8 mouse cellular contexts compared by ENCODE assay signal in the genomic region with DNA sequence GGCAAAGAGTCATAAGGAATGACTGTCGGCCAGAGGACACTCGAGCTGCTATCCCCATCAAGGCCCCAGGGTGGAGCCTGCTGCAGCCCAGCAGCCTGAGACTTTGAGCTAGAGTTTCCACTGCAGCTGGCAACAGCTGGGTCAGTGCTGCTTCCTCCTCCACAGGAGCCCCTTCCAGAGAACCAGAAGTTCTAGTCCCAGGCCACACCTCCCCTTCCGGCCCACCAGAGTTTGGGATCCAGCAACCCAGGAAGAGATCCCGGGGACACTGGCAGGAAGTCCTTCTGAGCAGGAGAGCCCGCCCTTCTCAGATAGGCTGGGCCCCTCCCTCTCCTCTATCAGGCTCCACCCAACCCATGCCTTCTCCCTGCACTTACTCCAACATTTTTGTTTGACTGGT. TPM values are rescaled to one million over a fixed set of nuclear protein-coding genes. Genes with fewer than 3 reads are reported as not detected.
A peak's percentile ranks its signal among the peaks of the same experiment; 100 is the strongest.
DNase-seq lines count a peak whose midpoint lies in the region; ATAC-seq and TF ChIP-seq lines count a peak whose summit lies in the region.

No protein-coding gene starts in this region.

- peak overlapping the region; percentile 66 for H3K4me3 ChIP-seq in G1E (ENCODE audit: low read depth, low read length)
- peak overlapping the region; percentile 58 for H3K4me3 ChIP-seq in liver, embryonic 15.5 days (replicated peaks)

- no peaks in the 10 kb centered on the region for H3K27me3 ChIP-seq in G1E (ENCODE audit: insufficient read depth, low read length)
- no peaks in the 10 kb centered on the region for H3K27me3 ChIP-seq in liver, embryonic 15.5 days

- ATAC-seq in G1E (ENCODE audit: extremely low read depth, insufficient number of reproducible peaks, low FRiP score, poor library complexity, severe bottlenecking) = peak; percentile 97
- peak; percentile 97 for ATAC-seq in liver, embryonic 15.5 days (ENCODE audit: insufficient read depth)

- no peaks in the 10 kb centered on the region for H3K9me3 ChIP-seq in G1E (replicated peaks)
- H3K9me3 ChIP-seq in liver, embryonic 15.5 days (replicated peaks) = no peaks in the 10 kb centered on the region

- H3K4me1 ChIP-seq in G1E (ENCODE audit: insufficient read depth, low read depth, low read length) = peaks cover 20% of the 10 kb centered on the region
- H3K4me1 ChIP-seq in liver, embryonic 15.5 days (replicated peaks) = peaks cover 25% of the 10 kb centered on the region

- H3K27ac ChIP-seq in liver, embryonic 15.5 days (replicated peaks) = peak overlapping the region; percentile 76

- H3K4me2 ChIP-seq in liver, embryonic 15.5 days = peak overlapping the region; percentile 76

- peak overlapping the region; percentile 56 for H3K9ac ChIP-seq in liver, embryonic 15.5 days

- DNase-seq in G1E (ENCODE audit: low spot score) = peak; percentile 84
- peak; percentile 88 to 90 for DNase-seq in adrenal gland, postnatal 36 days
- DNase-seq in forelimb bud, embryonic 11.5 days (ENCODE audit: low read depth, low spot score) = peak; percentile 78
- DNase-seq in hindlimb bud, embryonic 11.5 days (ENCODE audit: extremely low spot score, low read depth, low spot score) = peak; percentile 16
- peak; percentile 85 for DNase-seq in ovary, adult 18-20 months (ENCODE audit: low spot score)
- DNase-seq in urinary bladder, postnatal 25 days (ENCODE audit: low spot score) = peak; percentile 61
- no peak for DNase-seq in left cerebral cortex, adult 9 months (ENCODE audit: low spot score in 2 of 2)

- H3K36me3 ChIP-seq in G1E (replicated peaks) = peaks cover 24% of the 10 kb centered on the region
- 0 out of 2 replicates have a peak, but pooled peaks cover 4% of the 10 kb centered on the region for H3K36me3 ChIP-seq in liver, embryonic 15.5 days (replicated peaks)

- no peak for TF ChIP-seq CTCF in G1E (IDR thresholded peaks at IDR 0.05; ENCODE audit: low read depth, low read length)

- 0% methylated on average over 5 of the region's 5 CpGs for WGBS in liver, embryonic 15.5 days (ENCODE audit: insufficient replicate concordance)

RNA-seq across cellular contexts. Expression of a gene that starts 30.5 kb away (rescaled TPM):
- 28.1 and 32.1 TPM in 2 replicates for total RNA-seq in G1E (2014; fragmentation: Nextera tagmentation)
- total RNA-seq in G1E (2017) = 7.1 and 8.3 TPM in 2 replicates
- 9.3 and 11.3 TPM in 2 replicates for polyA plus RNA-seq in G1E (2012)
- 100 to 1,000 TPM in 1 of 2 experiments, 10 to 100 TPM in 1; 79.9 to 101 TPM for total RNA-seq in adrenal gland, postnatal 36 days (2021)
- 6.7 and 6.9 TPM in 2 replicates for polyA plus RNA-seq in liver, embryonic 15.5 days (2015; fragmentation: Nextera tagmentation; extraction: Ambion mirVana)

RNA-seq across cellular contexts. Expression of a gene that starts 44.7 kb away (rescaled TPM):
- total RNA-seq in G1E (2014; fragmentation: Nextera tagmentation) (10.7 and 15.0 TPM in 2 replicates), G1E (2017) (4.0 and 5.3 TPM in 2 replicates)
- polyA plus RNA-seq in G1E (2012) = 11.1 and 14.6 TPM in 2 replicates
- 1 to 10 TPM; 1.2 to 2.4 TPM for total RNA-seq in adrenal gland, postnatal 36 days (2021)
- polyA plus RNA-seq in liver, embryonic 15.5 days (2015; fragmentation: Nextera tagmentation; extraction: Ambion mirVana) = 10.1 and 15.5 TPM in 2 replicates

RNA-seq across cellular contexts. Expression of a gene that starts 58.2 kb away (rescaled TPM):
- total RNA-seq in G1E (2014; fragmentation: Nextera tagmentation) (102 and 116 TPM in 2 replicates), G1E (2017) (14.8 and 16.6 TPM in 2 replicates)
- polyA plus RNA-seq in G1E (2012) = 24.8 and 34.7 TPM in 2 replicates
- total RNA-seq in adrenal gland, postnatal 36 days (2021) = 10 to 100 TPM; 43.6 to 50.3 TPM
- polyA plus RNA-seq in liver, embryonic 15.5 days (2015; fragmentation: Nextera tagmentation; extraction: Ambion mirVana) = 6.8 and 7.0 TPM in 2 replicates

Comparison
In these comparisons a context has a peak if more than half of its experiments do, and no peak if none do; other contexts are left out.
1. DNase-seq: peak in G1E (single experiment), adrenal gland, postnatal 36 days (2 of 2), forelimb bud, embryonic 11.5 days (single experiment), hindlimb bud, embryonic 11.5 days (single experiment), ovary, adult 18-20 months (single experiment) and urinary bladder, postnatal 25 days (single experiment); none in left cerebral cortex, adult 9 months (0 of 2).